35 mouse cellular contexts compared by ENCODE assay signal in genomic region chr16:93145617-93146016, GRCm38 (mm10).
"Had no signal": no experiment of that assay in that cellular context is flagged by ENCODE, and none has a peak within 500 bp of the region (broad histone marks: within the 10 kb centered on the region; RNA-seq: fewer than 3 reads in every experiment).

No protein-coding gene starts in this region.

- ATAC-seq: hindbrain, embryonic 16.5 days; hindbrain, postnatal 0 days; inflammation-experienced regulatory T-cells, adult 6 months; intestine, embryonic 15.5 days; intestine, embryonic 16.5 days; intestine, postnatal 0 days had no signal

- DNase-seq: heart, postnatal 10 days; heart, postnatal 14 days; heart, postnatal 36 days; heart, postnatal 4 days; kidney, adult 11 months; kidney, adult 18-20 months; kidney, adult 2 months; kidney, adult 8-10 months; kidney, adult 9 months; kidney, postnatal 10 days; kidney, postnatal 14 days; kidney, postnatal 25 days; kidney, postnatal 36 days; kidney, postnatal 4 days; layer of hippocampus, adult 9-11 months; layer of hippocampus, postnatal 36 days had no signal

- H3K27ac ChIP-seq: heart, embryonic 10.5 days; heart, embryonic 13.5 days; heart, embryonic 15.5 days; hindbrain, embryonic 10.5 days; hindbrain, embryonic 12.5 days; hindbrain, embryonic 13.5 days; hindbrain, embryonic 14.5 days; hindbrain, embryonic 15.5 days; hindbrain, postnatal 0 days; intestine, embryonic 15.5 days; kidney, embryonic 15.5 days; kidney, postnatal 0 days; layer of hippocampus, adult 2 months had no signal

- H3K9me3 ChIP-seq: heart, embryonic 10.5 days; heart, embryonic 12.5 days; heart, embryonic 15.5 days; hindbrain, embryonic 10.5 days; hindbrain, embryonic 12.5 days; hindbrain, embryonic 13.5 days; hindbrain, embryonic 15.5 days; intestine, embryonic 15.5 days; kidney, embryonic 15.5 days had no signal

- H3K4me1 ChIP-seq: heart, embryonic 10.5 days; heart, embryonic 12.5 days; heart, embryonic 15.5 days; hindbrain, embryonic 12.5 days; hindbrain, embryonic 15.5 days; intestine, embryonic 15.5 days; kidney, embryonic 15.5 days had no signal

- H3K27me3 ChIP-seq: hindbrain, embryonic 13.5 days; hindbrain, embryonic 15.5 days; intestine, embryonic 15.5 days had no signal

- H3K36me3 ChIP-seq: heart, embryonic 10.5 days; heart, embryonic 12.5 days; heart, embryonic 13.5 days; heart, embryonic 15.5 days; hindbrain, embryonic 10.5 days; hindbrain, embryonic 12.5 days; hindbrain, embryonic 13.5 days; hindbrain, embryonic 15.5 days; intestine, embryonic 15.5 days; kidney, embryonic 15.5 days had no signal

- H3K9ac ChIP-seq: heart, embryonic 12.5 days; heart, embryonic 13.5 days; heart, embryonic 15.5 days; hindbrain, embryonic 12.5 days; hindbrain, embryonic 13.5 days; hindbrain, embryonic 14.5 days; hindbrain, embryonic 15.5 days; intestine, embryonic 15.5 days; kidney, embryonic 15.5 days had no signal

- H3K4me2 ChIP-seq: heart, embryonic 11.5 days; heart, embryonic 12.5 days; heart, embryonic 13.5 days; heart, embryonic 15.5 days; hindbrain, embryonic 12.5 days; hindbrain, embryonic 13.5 days; hindbrain, embryonic 14.5 days; hindbrain, embryonic 15.5 days; intestine, embryonic 15.5 days; kidney, embryonic 15.5 days had no signal

- H3K4me3 ChIP-seq: heart, embryonic 10.5 days; heart, embryonic 12.5 days; heart, embryonic 13.5 days; heart, embryonic 15.5 days; hindbrain, embryonic 10.5 days; hindbrain, embryonic 12.5 days; hindbrain, embryonic 13.5 days; hindbrain, embryonic 15.5 days; intestine, embryonic 15.5 days; kidney, embryonic 15.5 days; layer of hippocampus, adult 2 months had no signal
